Mouse (Mus musculus): Measurements from ENCODE around the gene Rbpms2. TPM values are rescaled to one million over a fixed set of nuclear protein-coding genes. Genes with fewer than 3 reads are reported as not detected.

Rbpms2 gene
- 51.5 and 63.3 TPM in 2 replicates for total RNA-seq (2021)
- long read RNA-seq, transcript Rbpms2-201 (8 exons, 1,987 nt): major isoform, 19 of 47 reads
- long read RNA-seq, partial matches to known transcripts: 14 of 47 reads
- long read RNA-seq, other reads (novel, unspliced or antisense): 13 of 47 reads

DNA sequence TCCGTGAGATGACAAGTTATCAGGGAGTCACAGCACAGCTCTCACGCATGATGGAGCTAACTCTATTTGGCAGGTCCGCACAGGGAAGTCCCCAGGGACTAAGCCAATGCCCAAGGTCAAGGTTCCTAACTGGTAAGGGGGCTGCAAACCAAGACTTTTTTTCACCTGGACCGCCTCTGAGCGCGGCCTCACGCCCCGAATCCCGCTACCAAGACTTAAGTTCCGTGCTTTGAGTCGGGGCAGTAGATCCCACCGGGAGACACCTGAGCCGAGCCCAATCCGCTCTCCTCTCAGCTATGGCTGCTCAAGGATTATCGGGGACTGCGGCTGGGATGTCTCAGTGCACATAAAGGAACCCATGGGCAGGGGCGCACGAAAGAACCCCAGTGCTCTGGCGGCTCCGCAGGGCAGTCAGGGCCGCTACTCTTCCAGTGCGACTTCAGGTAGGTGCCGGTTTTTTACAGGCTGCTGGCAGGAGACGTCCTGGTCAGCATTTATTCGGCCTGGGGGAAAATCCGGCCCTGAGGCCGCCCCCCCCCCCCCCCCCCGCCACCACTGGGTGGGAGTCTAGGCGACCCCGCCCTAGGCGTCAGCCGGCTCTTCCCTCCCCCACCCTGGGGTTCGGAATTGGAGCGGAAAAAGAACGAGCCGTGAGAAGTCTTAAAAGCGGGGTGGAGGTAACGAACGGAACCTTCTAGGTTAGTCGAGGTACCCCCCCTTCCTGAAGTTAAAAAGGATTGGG lies at the start of gene Rbpms2:
Gene Rbpms2, plus strand, starts transcription at position 624 of the 742 bp plus-strand sequence.
- peak; percentile 53 for DNase-seq

DNA sequence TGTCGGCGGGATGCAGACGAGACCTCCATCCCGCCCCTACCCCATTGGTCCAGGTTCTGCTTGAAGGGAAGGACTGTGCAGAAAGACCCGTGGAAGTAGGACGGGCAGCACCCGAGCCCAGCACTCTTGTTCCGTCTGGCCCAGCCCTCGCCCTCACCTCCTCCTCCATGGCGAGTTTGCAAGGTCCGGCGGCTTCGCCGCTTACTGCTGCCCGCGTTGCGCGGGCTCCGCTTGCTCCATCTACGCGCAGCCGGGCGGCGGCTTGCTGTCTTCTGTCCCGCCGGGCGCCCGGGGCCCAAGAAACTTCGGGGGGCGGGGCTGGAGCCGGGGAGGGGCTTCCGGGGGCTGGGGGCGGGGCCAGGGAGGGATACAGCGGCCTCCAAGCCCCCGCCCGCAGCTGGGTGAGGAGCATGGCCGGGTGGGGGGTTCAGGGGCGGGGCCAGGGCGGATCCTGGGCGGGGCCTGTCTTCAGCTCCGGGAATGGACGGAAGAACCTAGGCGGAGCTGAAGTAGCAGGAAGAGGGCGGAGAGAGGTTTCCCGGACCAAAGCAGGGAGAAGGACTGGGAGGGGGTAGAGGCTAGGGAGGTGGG lies 49.6 kb upstream of the Rbpms2 start, which contains the start of gene Plekho2:
Gene Plekho2, minus strand, starts transcription at position 260 of the 591 bp plus-strand sequence.
- DNase-seq: peak; percentile 95

DNA sequence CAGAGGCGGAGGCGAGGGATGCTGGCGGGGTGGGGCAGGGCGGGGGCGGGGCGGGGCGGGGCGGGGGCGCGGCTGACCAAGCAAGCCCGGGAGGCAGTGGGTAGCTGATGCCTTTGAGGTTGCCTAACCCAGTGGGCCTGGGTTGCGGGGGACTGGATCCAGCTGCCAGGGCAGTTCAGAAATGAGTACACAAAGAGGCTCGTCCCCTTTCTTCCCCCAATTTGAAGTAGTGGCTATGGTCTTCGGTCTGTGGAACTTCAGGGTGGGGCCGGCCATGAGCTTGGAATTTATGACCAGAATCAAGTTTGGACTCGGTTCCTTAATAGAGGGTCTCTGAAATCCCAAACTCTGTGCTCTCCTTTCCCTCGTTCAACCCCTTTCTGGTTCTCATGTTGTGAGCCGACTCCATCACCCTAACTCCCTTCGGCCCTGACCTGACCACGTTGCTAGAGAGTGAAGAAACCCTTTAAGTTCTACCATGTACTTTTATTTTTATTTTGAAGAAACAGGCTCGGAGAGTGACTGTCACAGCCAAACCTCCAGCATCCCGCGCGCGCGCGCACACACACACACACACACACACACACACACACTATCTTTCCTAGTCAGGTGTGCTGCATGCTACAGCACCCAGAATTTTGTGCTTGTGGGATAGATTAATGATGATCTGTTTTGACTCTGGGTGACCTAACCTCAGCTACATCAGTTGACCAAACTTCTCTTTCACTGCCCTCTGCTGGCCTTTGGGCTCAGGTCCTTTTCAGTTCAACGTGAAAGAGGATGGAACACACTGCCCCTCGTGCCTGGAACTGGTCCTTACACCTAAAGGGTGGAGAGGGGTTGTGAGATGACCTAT lies 48.8 kb upstream of the Rbpms2 start:
- peak; percentile 76 for DNase-seq

DNA sequence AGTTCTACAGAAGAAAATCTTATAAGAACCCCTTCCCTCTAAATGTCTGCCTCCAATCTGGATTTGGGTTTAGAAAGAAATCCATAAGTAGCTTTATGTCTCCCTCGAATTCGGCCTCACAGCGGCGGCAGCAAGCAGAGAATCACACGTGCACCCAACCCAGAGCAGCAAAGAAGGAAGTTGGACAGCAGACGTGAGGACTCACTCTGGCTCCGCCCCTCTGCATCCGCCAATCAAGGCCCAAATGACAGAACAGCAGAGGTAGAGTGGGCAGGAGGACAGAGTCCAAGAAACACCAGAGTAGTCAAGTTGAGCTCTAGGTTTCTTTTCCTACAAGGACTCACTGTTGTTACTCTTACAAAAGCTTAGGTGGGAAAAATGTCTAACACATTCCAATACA lies 46.4 kb upstream of the Rbpms2 start:
- no peak for DNase-seq

DNA sequence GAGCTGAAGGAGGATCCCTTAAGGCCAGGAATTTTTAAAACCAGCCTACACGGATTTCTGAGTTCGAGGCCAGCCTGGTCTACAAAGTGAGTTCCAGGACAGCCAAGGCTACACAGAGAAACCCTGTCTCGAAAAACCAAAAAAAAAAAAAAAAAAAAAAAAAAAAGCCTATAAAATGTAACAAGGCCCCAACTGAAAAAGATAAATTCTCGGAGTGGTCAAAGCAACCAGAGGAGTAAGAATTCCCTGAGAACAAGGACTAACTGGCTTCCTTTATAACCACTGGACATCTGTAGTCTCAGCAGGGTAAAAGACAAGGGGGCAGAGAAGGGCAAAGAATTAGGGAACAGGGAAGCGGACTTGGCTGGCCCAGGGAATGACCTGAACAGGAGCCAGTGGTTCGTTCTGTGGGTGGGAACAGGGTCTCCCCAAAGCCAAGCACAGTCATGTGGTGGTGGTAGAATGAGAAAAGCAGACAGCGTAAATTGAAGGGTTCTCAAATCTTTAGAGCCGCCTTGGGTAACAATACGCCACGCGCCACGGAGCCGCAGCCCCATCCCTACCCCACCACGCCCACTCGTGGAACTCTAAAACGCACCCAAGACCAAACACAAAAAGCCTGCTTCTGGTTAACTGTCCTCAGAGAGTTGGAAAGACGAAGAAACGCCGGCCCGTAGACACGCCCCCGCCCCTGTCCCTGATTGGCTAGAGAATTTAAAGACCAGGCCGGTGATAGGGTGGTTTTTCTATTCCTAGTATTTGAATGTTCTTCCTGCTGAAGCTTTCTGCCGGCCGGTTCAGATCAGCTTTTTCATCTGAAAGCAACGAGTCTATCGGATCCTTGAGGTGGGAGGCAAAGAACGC lies 42.8 kb upstream of the Rbpms2 start, which contains the start of gene Pif1:
Gene Pif1, plus strand, starts transcription at position 755 of the 864 bp plus-strand sequence.
- peak; percentile 80 for DNase-seq

DNA sequence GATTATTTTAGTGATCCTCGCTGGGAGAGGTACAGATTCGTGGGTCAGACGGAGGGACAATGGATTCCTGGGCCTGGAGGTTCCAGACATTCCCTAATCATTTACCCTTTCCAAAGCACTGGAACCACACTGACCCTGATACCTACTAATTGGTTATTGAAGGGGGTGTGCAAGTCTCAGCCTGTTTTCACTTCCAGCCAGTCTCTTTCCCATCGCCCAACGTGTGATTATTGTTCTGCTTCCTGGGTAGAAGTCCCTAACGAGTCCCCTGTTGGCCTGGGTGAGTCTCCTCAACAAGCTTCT lies 42.2 kb upstream of the Rbpms2 start:
- no peak for DNase-seq

DNA sequence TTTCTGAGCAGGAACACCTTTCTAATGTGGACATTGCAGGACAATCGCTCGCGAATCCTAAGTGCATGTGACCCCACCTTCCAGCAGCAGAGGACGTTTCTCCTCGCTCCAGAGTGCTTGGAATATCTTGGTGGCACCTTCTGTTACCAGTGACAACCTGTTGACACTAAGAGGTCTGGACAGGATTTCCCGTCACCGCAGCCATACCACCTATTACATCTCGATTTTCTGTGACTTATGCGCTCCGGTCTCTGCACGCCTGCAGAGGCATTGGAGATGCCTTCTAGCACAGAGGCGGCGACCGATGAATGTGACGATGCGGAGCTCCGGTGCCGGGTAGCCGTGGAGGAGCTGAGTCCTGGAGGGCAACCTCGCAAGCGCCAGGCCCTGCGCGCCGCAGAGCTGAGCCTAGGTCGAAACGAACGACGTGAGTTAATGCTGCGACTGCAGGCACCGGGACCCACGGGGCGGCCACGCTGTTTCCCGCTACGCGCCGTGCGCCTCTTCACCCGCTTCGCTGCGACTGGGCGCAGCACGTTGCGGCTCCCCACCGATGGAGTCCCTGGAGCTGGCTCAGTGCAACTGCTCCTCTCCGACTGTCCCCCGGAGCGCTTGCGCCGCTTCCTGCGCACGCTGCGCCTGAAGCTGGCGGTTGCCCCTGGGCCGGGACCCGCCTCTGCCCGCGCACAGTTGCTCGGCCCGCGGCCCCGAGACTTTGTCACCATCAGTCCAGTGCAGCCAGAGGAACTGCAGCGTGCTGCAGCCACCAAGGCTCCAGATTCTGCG lies 41.7 kb upstream of the Rbpms2 start:
- DNase-seq: peak; percentile 42

DNA sequence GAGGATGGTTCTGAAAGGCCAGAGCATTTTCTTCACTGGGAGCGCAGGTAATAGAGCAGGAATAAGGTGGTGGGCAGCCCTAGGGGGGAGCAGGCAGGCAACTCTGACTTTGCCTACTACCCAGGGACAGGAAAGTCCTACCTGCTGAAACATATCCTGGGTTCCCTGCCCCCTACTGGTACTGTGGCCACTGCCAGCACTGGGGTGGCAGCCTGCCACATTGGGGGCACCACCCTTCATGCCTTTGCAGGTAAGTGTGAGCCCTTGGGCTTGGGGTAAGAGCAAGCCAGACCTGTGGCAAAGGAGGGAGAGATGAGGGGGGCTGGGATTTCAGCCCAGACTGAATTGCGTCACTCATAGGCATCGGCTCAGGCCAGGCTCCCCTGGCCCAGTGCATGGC lies 40.4 kb upstream of the Rbpms2 start:
- DNase-seq: no peak

DNA sequence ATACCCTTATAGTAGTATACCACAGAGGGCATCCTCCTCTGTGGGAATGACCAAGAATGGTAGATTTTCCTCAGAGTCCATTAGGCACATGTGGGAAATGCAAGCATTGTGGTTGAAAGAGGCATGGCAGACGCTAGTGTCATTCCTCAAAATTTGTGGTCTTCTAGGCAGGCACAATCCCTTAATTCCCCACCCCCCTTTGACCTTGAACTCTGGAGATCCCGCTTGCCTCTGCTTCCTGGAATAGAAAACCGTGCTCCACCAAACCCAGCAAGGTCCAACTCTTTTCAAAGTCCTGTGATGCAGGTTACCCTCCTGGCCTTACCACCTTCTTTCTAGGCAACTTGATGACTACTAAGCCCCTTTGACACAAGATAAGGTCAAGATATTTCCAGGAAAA lies 36.7 kb upstream of the Rbpms2 start:
- DNase-seq: no peak

DNA sequence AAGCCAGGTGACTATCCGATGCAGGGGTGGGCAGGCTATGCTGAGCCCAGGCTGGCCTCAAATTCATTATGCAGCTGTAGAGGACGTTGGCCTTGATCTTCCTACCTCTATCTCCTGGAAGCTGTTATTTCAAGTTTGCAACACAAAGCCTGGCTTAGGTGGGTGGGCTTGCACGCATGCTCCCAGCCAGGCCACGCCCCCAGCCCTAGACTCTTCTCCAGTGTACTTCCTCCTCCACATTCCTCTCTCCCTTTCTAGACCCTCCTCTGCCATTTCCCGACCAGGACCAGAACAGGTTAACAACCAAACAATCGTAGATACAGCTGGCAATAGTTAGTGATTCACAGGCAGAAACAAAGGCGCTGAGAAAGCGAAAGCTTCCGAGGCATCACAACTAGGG lies 35.9 kb upstream of the Rbpms2 start:
- no peak for DNase-seq

DNA sequence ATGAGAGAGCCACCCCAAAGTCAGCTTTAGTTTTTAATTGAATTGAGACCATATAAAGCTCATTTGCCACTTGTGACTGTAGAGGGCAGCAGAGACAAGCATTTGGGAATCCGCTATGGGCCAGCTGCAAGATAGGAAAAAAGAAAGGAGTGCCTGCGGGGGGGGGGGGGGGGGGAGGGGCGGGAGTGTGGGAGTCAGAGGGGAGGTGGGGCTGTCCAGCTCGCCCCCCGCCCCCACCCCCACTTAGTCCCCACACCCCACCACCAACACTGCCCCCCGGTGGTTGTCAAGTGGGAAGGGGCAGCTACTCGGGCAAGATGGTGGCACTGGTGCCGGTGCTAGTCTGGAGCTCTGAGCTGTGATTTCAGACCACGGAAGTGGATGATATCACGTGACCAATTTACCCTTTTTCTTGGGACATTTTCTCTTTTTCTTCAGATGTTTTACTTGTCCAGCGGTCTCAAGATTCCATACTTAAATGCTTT lies 30.6 kb upstream of the Rbpms2 start:
- peak; percentile 38 for DNase-seq

DNA sequence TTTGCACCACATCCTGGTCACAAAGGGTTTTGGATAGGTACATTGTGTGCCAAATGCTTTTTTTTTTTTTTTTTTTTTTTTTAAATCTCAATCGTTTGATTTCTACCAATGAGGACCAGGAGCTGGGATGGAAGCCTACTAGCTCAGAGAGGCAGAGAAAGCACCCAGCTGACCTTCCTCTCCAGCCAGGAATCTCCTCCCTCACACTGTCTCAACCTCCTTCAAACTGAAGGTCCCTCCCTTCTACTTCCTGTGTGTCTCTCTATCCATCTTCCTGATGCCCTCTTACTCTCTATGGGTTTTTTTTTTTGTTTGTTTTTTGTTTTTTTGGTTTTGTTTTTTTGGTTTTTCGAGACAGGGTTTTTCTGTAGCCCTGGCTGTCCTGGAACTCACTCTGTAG lies 28.5 kb upstream of the Rbpms2 start:
- no peak for DNase-seq

DNA sequence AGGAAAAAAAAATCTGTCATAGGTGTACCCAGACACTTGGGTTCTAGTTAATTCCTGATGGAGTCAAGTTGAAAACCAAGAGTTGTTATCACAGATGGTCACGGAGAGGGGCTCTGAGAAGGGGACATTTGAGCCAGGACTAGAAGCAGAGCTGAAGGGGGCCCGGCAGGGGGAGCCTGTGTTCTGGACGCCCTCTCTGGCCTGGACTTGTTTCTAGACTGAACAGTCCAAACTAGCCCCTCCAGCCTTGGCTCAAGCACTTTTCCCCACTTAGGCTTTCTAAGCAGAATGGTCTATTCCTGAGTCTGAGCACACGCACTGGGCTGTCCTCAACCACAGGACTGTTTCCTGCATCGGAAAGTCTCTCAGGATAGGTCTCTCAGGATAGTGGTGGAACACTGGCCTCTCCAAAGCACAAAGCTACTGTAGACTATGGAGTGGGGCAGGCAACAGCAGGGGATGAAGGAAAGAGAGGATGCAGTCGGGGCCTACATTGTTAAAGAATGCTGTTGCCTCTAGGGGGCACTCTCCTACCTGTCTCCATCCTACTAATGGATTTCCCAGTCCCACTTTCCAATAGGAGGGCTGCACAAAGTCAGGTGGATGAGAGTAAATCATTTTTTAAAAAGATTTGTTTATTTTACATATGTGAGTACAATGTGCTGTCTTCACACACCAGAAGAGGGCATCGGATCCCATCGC lies 25.9 kb upstream of the Rbpms2 start:
- no peak for DNase-seq

DNA sequence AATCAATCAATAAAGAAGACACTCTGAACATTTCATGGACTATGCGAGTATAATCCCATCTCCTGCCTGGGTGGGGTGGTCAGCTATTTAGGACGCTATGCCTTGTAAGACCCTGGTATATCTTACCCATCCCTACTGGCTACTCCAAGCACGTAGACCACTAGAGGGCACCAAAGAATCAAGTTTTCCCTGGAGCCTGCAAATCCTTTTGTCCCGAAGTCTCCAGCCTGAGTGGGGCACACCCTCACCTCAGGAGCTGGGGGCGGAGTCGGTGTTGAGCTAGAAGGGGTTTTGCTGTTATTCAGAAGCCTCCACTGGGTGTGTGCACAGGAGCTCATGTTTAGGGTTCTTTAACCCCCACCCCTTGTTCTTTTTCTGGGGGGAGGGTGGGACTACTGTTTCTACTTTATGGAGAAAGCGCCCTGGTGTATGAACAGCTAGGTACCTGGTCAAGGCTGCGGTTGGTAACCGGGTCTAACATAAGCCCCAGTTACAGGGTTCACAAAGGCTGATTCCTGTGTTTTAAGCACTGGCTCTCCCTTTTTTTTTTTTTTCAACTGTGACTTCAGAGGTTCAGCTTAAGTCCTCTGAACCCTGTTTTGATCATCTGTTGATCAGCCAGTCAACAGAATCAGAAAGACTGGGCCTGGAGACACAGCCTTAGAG lies 23.8 kb upstream of the Rbpms2 start:
- DNase-seq: peak; percentile 60

DNA sequence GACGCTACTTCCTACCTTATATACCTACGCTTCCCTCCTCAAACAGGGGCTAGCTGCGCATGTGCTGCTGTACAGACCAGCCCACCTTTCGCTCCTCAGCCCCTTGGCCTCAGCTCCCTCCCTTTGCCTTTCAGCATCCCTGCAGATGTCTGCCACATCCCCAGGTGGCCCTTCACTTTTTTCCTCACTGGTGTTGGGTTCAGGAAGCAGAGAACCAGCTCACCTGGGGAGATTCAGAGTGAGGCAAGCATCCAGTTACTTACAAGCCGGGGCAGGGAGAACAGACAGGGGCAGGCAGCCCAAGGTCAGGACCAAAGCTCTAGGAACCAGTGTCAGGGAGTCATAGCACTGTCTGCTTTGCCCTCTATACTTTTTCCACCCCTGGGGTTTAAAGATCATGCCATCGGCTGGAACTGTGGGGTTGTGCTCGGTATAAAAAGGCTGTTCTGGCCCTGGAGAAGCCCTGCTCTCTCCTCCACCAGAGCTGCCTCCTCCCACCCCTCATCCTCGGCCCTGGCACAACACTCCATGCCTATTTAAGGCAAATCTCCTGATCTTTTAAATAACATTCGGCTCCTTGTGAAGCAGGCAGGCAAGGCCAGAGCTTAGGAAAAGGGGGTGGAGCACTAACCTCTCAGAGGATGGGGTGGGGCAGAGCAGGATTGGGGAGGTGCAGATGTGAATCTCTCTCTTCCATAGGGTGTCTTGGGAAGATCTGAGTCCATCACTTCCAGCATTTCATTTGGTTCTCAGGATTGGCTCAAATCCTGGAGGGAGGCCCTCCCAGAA lies 22.9 kb upstream of the Rbpms2 start:
- no peak for DNase-seq

DNA sequence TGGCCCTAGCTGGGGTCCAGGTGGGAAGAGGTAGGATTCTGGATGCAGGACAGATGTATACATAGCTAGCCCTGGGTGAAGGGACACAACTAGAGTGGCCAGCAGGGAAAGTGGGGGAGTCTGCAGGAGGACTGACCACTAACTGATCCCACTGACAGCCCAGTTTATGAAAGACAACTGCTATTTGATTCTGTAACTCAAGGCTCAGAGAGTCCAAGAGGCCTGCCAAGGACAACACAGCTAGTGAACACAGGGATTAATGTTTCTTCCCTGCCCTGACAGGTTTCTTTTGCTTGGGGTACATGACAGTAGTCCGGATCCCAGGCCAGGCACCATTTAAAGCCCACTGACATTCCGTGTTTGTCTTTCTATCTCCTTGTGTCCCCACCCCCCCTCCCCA lies 22.3 kb upstream of the Rbpms2 start:
- DNase-seq: no peak

DNA sequence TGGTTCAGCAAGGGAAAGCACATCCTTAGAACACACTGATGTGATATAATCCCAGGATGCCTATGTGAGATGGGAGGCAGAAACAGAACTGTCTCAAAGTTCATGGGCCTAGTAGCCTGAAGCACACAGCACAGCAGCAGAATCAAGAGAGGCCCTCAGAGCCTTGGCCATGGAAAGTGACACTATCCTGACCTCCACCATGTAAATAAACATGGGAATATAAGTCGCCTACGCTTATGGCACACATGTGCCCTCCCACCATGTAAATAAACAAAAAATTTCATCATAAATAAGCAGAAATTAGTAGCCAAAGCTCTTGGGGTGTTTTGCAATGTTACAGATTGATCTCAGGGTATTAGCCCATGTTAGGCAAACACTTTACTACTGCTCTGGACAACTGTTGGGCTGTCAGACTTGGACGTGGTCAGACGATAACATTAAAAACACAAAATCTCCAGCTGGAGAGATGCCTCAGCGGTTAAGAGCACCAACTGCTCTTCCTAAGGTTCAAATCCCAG lies 17.4 kb upstream of the Rbpms2 start:
- DNase-seq: no peak

DNA sequence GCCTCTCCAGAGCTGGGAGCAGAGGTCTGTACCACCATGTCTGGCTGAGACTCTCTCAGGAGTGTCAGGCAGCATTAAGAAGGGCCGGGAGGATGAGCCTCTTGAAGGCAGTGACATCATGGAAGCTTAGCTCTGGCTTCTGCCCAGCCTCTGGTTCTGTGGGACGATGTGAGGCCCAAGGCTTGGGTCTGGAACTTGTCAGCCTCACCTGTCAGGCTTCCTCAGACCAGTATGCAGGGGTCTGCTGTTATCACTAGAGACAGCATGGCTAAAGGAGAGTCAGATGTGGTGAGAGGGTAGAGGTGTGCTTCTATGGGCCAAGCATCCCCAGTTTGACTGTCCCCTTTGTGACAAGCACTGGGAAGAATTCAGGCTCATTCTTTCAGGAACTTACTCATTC lies 16.4 kb upstream of the Rbpms2 start:
- DNase-seq: no peak

DNA sequence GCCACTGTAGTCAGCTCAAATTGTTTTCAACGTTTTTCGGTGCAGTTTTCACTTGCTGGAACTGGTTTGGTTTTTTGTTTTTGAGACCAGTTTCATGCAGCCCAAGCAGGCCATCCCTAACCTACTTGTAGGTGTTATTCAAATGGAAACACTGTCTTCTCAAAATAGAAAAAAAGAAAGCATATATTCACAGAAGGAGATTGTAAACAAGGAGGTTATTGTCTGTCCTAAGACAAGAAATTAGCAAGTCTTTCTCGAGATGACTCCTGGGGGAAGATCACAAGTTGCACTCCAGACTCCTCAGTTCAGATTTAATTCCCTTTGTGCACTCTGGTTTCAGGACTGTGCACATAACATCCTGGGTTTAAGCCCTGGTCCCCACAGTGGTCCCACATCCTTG lies 10.1 kb upstream of the Rbpms2 start:
- DNase-seq: no peak
